Mouse (Mus musculus): ENCODE measurements at regions not wholly inside any gene's neighbourhood (a gene's known extent, or its start where the extent isn't known, plus 50 kb on each side); places are given as distances from the start of the nearest gene placed in this dataset.

DNA sequence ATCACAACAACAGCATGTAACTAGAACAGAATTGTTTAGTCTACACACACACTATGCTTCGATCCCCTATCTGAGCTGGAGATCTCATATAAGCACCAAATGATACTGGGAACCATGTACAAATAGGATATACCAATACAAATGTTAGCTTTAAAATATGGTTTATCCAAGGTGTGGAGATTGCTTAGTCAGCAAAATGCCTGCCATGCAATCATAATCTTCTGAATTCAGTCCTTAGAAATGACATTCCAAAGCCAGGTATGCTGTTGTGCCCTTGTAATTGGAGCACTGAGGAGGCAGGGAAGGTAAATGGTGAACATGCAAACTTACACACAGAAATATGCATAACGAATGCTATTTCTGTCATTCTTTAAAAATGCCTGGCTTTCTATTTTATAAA, 54.0 kb upstream of the Thsd7b start:
- H3K4me3 ChIP-seq (ENCODE audit: low read depth, low read length): no peak overlapping the region
- TF ChIP-seq POLR2A (IDR thresholded peaks at IDR 0.05; ENCODE audit: low read depth, low read length): no peak
- no peak for TF ChIP-seq CTCF (IDR thresholded peaks at IDR 0.05; ENCODE audit: extremely low read depth, insufficient read length, insufficient replicate concordance, low read depth, low read length)
- 81% methylated on average over 2 of the region's 2 CpGs for WGBS

GRCm38 (mm10) chr1:129208806-129209205, 64.3 kb upstream of the Thsd7b start:
- H3K27ac ChIP-seq (ENCODE audit: insufficient read depth, low read depth, low read length): no peak overlapping the region
- WGBS: 84% methylated on average over 1 of the region's 1 CpGs
- H3K27me3 ChIP-seq (ENCODE audit: control insufficient read depth, insufficient read depth, low read length): no peaks in the 10 kb centered on the region
- no peak overlapping the region for H3K4me3 ChIP-seq (ENCODE audit: low read depth, low read length)
- TF ChIP-seq POLR2A (IDR thresholded peaks at IDR 0.05; ENCODE audit: low read depth, low read length) (no peak), CTCF (IDR thresholded peaks at IDR 0.05; ENCODE audit: extremely low read depth, insufficient read length, insufficient replicate concordance, low read depth, low read length) (no peak)
- H3K36me3 ChIP-seq (ENCODE audit: control insufficient read depth, insufficient read depth, low read length): no peaks in the 10 kb centered on the region
- H3K4me1 ChIP-seq (ENCODE audit: control insufficient read depth, insufficient read depth, insufficient read length, low read length): no peaks in the 10 kb centered on the region

More for the DNA sequence above, 54.0 kb upstream of the Thsd7b start:
- H3K36me3 ChIP-seq (ENCODE audit: control insufficient read depth, insufficient read depth, low read length): no peaks in the 10 kb centered on the region
- H3K4me1 ChIP-seq (ENCODE audit: control insufficient read depth, insufficient read depth, insufficient read length, low read length): no peaks in the 10 kb centered on the region
- H3K27me3 ChIP-seq (ENCODE audit: control insufficient read depth, insufficient read depth, low read length): no peaks in the 10 kb centered on the region
- H3K27ac ChIP-seq (ENCODE audit: insufficient read depth, low read depth, low read length): no peak overlapping the region

GRCm38 (mm10) chr1:129208406-129208805, 64.7 kb upstream of the Thsd7b start:
- Histone ChIP-seq H3K27ac (ENCODE audit: insufficient read depth, low read depth, low read length) (no peak overlapping the region), H3K27me3 (ENCODE audit: control insufficient read depth, insufficient read depth, low read length) (no peaks in the 10 kb centered on the region), H3K4me1 (ENCODE audit: control insufficient read depth, insufficient read depth, insufficient read length, low read length) (no peaks in the 10 kb centered on the region), H3K36me3 (ENCODE audit: control insufficient read depth, insufficient read depth, low read length) (no peaks in the 10 kb centered on the region), H3K4me3 (ENCODE audit: low read depth, low read length) (no peak overlapping the region)
- 51% methylated on average over 2 of the region's 2 CpGs for WGBS
- no peak for TF ChIP-seq POLR2A (IDR thresholded peaks at IDR 0.05; ENCODE audit: low read depth, low read length)
- TF ChIP-seq CTCF (IDR thresholded peaks at IDR 0.05; ENCODE audit: extremely low read depth, insufficient read length, insufficient replicate concordance, low read depth, low read length): no peak

- 82% methylated on average over 5 of the region's 5 CpGs for WGBS
- Histone ChIP-seq H3K4me3 (ENCODE audit: low read depth, low read length) (no peak overlapping the region), H3K27me3 (ENCODE audit: control insufficient read depth, insufficient read depth, low read length) (no peaks in the 10 kb centered on the region), H3K36me3 (ENCODE audit: control insufficient read depth, insufficient read depth, low read length) (no peaks in the 10 kb centered on the region), H3K4me1 (ENCODE audit: control insufficient read depth, insufficient read depth, insufficient read length, low read length) (no peaks in the 10 kb centered on the region), H3K27ac (ENCODE audit: insufficient read depth, low read depth, low read length) (no peak overlapping the region)
- TF ChIP-seq POLR2A (IDR thresholded peaks at IDR 0.05; ENCODE audit: low read depth, low read length) (no peak), CTCF (IDR thresholded peaks at IDR 0.05; ENCODE audit: extremely low read depth, insufficient read length, insufficient replicate concordance, low read depth, low read length) (no peak)
Measured at GRCm38 (mm10) chr1:129207674-129208073, 65.4 kb upstream of the Thsd7b start.

- Histone ChIP-seq H3K4me1 (ENCODE audit: control insufficient read depth, insufficient read depth, insufficient read length, low read length) (no peaks in the 10 kb centered on the region), H3K4me3 (ENCODE audit: low read depth, low read length) (no peak overlapping the region), H3K27ac (ENCODE audit: insufficient read depth, low read depth, low read length) (no peak overlapping the region), H3K36me3 (ENCODE audit: control insufficient read depth, insufficient read depth, low read length) (no peaks in the 10 kb centered on the region), H3K27me3 (ENCODE audit: control insufficient read depth, insufficient read depth, low read length) (no peaks in the 10 kb centered on the region)
- WGBS: 81% methylated on average over 3 of the region's 3 CpGs
- no peak for TF ChIP-seq CTCF (IDR thresholded peaks at IDR 0.05; ENCODE audit: extremely low read depth, insufficient read length, insufficient replicate concordance, low read depth, low read length)
- TF ChIP-seq POLR2A (IDR thresholded peaks at IDR 0.05; ENCODE audit: low read depth, low read length): no peak
Measured at GRCm38 (mm10) chr1:129180174-129180759, 92.8 kb upstream of the Thsd7b start.

DNA sequence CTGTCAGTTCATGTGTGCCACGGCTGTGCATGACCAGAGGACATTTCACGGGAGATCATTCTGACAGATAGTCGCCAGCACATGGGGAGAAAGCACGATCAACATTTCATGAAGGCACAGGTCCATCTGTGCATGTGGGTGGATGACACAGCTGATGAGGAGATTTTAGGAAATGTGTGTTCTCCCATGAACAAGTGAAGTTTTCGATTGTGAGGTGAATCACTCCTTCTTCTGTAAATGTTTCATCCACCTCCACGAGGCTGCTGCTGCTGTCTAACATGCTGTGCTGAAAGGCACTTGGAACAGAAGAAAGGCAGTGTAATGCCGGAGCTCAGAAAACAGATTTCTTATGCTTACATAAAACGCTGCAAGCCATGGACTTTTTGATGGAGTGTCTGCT, 103.2 kb upstream of the Thsd7b start:
- no peaks in the 10 kb centered on the region for H3K36me3 ChIP-seq (ENCODE audit: control insufficient read depth, insufficient read depth, low read length)
- no peak for TF ChIP-seq POLR2A (IDR thresholded peaks at IDR 0.05; ENCODE audit: low read depth, low read length)
- TF ChIP-seq CTCF (IDR thresholded peaks at IDR 0.05; ENCODE audit: extremely low read depth, insufficient read length, insufficient replicate concordance, low read depth, low read length): no peak
- H3K4me1 ChIP-seq (ENCODE audit: control insufficient read depth, insufficient read depth, insufficient read length, low read length): no peaks in the 10 kb centered on the region
- no peak overlapping the region for H3K27ac ChIP-seq (ENCODE audit: insufficient read depth, low read depth, low read length)
- no peaks in the 10 kb centered on the region for H3K27me3 ChIP-seq (ENCODE audit: control insufficient read depth, insufficient read depth, low read length)
- WGBS: 78% methylated on average over 8 of the region's 8 CpGs
- no peak overlapping the region for H3K4me3 ChIP-seq (ENCODE audit: low read depth, low read length)

DNA sequence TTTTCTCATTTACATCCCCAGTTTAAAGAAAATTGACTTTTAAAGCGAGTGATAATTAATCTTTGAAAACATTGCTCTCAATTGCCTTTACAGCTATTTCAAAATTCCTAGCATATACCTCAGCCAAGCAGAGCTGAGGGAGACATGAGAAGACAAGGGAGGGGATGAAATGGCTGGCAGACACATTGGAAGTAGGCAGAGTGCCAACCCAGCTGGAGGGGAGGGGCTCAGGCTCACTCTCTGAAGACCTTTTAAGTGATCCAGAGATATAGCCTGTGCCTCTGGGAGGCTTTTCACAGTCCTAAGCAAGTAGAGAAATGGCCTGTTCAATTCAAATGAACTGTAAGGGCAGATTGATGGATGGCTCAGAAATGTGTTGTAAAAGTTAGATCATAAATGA, 122.5 kb upstream of the Thsd7b start:
- WGBS: 76% methylated on average over 1 of the region's 1 CpGs
- Histone ChIP-seq H3K36me3 (ENCODE audit: control insufficient read depth, insufficient read depth, low read length) (no peaks in the 10 kb centered on the region), H3K27ac (ENCODE audit: insufficient read depth, low read depth, low read length) (no peak overlapping the region), H3K27me3 (ENCODE audit: control insufficient read depth, insufficient read depth, low read length) (no peaks in the 10 kb centered on the region), H3K4me3 (ENCODE audit: low read depth, low read length) (no peak overlapping the region), H3K4me1 (ENCODE audit: control insufficient read depth, insufficient read depth, insufficient read length, low read length) (no peaks in the 10 kb centered on the region)
- TF ChIP-seq POLR2A (IDR thresholded peaks at IDR 0.05; ENCODE audit: low read depth, low read length) (no peak), CTCF (IDR thresholded peaks at IDR 0.05; ENCODE audit: extremely low read depth, insufficient read length, insufficient replicate concordance, low read depth, low read length) (no peak)

Data from small intestine, adult 2 months (tissue).